Mouse (Mus musculus) C2C12 (cell line): ENCODE data around the gene Smim1.

Source experiments
- CTCF ChIP-seq: IDR thresholded peaks from one replicate; pipeline ENCODE4 v1.5.1; 2011; ENCODE audit not compliant: control insufficient read depth, insufficient read depth, insufficient read length
- FOSL1 ChIP-seq: IDR thresholded peaks from one replicate; pipeline ENCODE4 v1.8.0; 2011; ENCODE audit warnings: mild to moderate bottlenecking, low read length; ENCODE audit not compliant: poor library complexity, insufficient read depth, severe bottlenecking
- MAX ChIP-seq: IDR thresholded peaks from one replicate; pipeline ENCODE4 v1.6.1; 2011; ENCODE audit warnings: mild to moderate bottlenecking, control low read depth
- MYOD1 ChIP-seq: IDR thresholded peaks from one replicate; pipeline ENCODE4 v1.6.1; 2011; ENCODE audit warnings: low read depth; ENCODE audit not compliant: control insufficient read depth, insufficient read length
- USF1 ChIP-seq: IDR thresholded peaks from one replicate; pipeline ENCODE4 v1.6.1; 2011; ENCODE audit warnings: low read depth, mild to moderate bottlenecking, control low read depth, moderate library complexity

DNA sequence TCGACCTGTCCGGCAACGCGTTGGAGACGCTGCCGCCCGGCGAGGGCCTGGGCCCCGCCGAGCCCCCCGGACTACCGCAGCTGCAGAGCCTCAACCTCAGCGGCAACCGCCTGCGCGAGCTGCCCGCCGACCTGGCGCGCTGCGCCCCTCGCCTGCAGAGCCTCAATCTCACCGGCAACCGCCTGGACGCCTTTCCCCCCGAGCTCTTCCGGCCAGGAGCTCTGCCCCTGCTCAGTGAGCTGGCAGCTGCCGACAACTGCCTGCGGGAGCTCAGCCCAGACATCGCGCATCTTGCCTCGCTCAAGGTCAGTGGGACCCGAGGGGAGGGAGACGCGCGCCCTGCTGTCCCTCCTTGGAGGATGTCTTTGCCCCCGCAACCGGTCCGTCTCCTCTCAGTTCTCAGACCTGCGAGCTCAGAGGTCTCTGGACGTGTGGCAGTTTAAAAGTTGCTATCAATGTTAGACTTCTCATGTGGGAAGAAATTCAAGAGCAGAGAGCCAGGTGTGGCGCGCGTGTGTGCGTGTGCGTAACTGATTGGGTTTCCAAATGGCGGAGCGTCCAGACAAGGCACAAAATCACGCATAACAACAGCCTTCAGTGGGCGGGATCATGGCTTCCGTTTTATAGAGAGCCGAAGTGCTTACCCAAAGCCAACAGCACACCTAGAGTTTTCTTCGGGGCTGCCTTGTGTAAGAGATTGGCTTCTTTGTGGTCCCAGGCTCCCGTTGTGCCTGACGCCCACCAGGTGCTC, 13.7 kb downstream of the Smim1 start:
- no peak for TF ChIP-seq CTCF
- TF ChIP-seq MYOD1 = no peak
- no peak for TF ChIP-seq USF1
- no peak for TF ChIP-seq FOSL1
- TF ChIP-seq MAX = no peak
